Mouse (Mus musculus) embryonic stem cell, embryonic (primary cell): ENCODE results near the gene Actb.

Source experiments
- CTCF ChIA-PET, 4 experiments: fragments of 300-600 bp in 2 of 4; fragments of 350-600 bp in 2 of 4; sonication (Branson Sonifier 250); formaldehyde crosslinking; loops; one replicate each; lab custom pipeline; 2022; ENCODE audit warnings: inconsistent platforms in 2 of 4; lab: Charles Lee
- POLR2A ChIA-PET, 4 experiments: fragments of 300-600 bp in 2 of 4; fragments of 350-600 bp in 2 of 4; sonication (Branson Sonifier 250); formaldehyde crosslinking; loops; one replicate each; lab custom pipeline; 2022; ENCODE audit warnings: antibody characterized with exemption in 4 of 4, inconsistent platforms in 1 of 4; lab: Charles Lee

The Actb gene

DNA sequence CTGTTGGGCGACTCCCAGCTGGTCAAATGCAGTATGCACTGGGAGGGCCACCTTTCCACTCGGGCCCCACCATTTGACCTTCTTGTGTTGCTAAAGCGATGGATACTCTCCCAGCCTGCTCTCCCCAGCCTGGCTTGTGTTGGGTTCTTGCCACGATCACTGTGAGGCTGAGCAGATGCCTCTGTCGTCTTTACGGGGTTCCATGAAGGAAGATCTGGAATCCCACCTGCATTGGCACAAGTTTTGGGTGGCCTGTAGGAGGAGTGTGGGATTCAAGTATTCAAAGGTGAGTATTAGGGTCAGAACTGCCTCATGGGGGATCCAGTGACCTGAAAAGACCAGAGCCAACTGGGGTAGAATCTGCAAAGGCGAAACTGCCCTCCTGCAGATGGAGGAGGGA, 5.9 kb downstream of the Actb start:
- ChIA-PET CTCF (interaction anchor here in 1 of 4 experiments (1.0 kb wide), 1 partner anchor 35 kb away, joined by 5 read pairs; no protein-coding TSS in a partner anchor), POLR2A (interaction anchor here (0.7 to 47.9 kb wide), 22 partner anchors 3 to 684 kb away, joined by 3 to 2066 read pairs (median 5); partner anchors contain the start of genes Actb (in 2 of the 4) and Fbxl18 (in 2 of the 4))

- POLR2A ChIA-PET, result interaction anchor here (0.6 to 47.9 kb wide), 16 partner anchors 3 to 533 kb away, joined by 3 to 2066 read pairs (median 3); partner anchors contain the start of genes Actb (in 2 of the 4) and Fbxl18 (in 2 of the 4)
Measured at GRCm38 (mm10) chr5:142899932-142900533, 6.5 kb downstream of the Actb start.

DNA sequence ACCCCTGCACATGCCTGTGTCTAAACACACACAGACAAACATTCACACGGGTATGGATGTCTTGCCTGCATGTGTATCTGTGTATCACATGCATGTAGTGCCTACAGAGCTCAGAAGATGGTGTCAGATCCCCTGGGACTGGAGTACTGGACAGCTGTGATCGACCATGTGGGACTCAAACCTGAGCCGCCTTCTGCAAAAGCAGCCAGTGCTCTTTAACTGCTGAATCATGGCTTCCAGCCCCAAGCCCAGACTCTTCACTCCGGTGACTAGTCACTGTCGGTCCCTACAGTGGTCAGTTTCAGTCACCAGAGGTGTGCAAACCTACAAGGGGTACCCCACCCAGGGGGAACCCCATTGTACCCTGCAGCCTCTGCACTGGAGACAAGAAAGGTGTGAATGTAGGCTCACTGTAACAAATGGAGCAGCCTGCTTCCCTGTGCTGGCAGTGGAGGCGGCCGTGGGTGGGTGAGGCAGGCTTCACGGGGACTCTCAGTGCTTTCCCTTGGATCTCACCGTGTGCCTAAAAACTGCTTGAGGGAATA, 7.4 kb downstream of the Actb start:
- CTCF ChIA-PET, result no interaction called here
- POLR2A ChIA-PET, result interaction anchor here in 2 of 4 experiments (0.6 to 47.9 kb wide), 7 partner anchors 2 to 721 kb away, joined by 3 to 2066 read pairs (median 1801); partner anchors contain the start of genes Actb (in 2 of the 2) and Fbxl18 (in 2 of the 2)

More at GRCm38 (mm10) chr5:142899932-142900533, 6.5 kb downstream of the Actb start:
- CTCF ChIA-PET, result interaction anchor here in 1 of 4 experiments (0.6 kb wide), 1 partner anchor 23 kb away, joined by 3 read pairs; no protein-coding TSS in a partner anchor

DNA sequence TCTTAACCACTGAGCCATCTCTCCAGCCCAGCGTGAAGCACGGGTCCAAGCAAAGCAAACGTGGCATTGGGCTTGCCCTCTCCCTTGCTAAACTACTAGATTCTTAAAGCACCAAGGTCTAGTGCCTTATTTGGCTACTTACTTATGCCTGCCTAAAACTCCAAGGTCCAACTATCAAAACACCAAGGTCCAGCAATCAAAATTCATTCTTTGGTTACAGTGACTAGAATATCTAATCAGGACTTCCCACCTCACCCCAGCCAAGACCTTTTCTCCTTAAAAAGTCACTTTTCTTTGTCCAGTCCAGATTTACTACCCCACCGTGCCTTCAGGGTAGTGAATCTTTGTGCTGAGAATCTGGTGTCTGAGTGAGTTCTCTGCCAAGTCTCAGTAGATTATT, 8.2 kb downstream of the Actb start:
- POLR2A ChIA-PET, result interaction anchor here in 3 of 4 experiments (1.4 to 47.9 kb wide), 8 partner anchors 1 to 79 kb away, joined by 3 to 2066 read pairs (median 912); partner anchors contain the start of genes Actb (in 3 of the 3) and Fbxl18 (in 2 of the 3)
- CTCF ChIA-PET, result no interaction called here

- POLR2A ChIA-PET, result interaction anchor here (0.6 to 47.9 kb wide), 14 partner anchors 5 to 1144 kb away, joined by 3 to 2066 read pairs (median 5); partner anchors contain the start of genes Actb (in 4 of the 4) and Fbxl18 (in 1 of the 4)
Measured at GRCm38 (mm10) chr5:142897568-142898248, 8.8 kb downstream of the Actb start.

DNA sequence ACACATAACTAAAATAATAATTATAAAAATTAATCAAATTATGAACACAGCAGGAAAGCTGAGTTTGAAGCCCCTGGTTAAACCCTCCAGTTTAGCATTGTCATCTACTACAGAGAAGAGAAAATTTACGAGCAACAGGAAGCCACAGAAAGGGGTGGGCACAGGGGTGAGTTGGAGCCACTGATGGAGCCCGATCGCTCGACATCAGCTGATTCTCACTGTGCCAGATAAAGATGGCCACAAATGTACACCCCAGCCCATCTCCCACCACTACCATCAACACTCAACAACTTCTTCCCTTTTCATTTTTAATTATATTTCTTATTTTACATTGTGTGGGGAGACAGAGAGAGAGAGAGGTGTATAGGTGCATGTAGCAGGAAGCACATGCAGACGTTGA, 9.8 kb downstream of the Actb start:
- ChIA-PET CTCF (interaction anchor here in 2 of 4 experiments (1.2 to 2.4 kb wide), 2 partner anchors 9 kb away, joined by 3 to 18 read pairs; no protein-coding TSS in a partner anchor), POLR2A (interaction anchor here (1.0 to 47.9 kb wide), 11 partner anchors 4 to 93 kb away, joined by 3 to 2066 read pairs (median 23); partner anchors contain the start of genes Actb (in 4 of the 4) and Fbxl18 (in 1 of the 4))

More at GRCm38 (mm10) chr5:142897568-142898248, 8.8 kb downstream of the Actb start:
- CTCF ChIA-PET, result interaction anchor here in 3 of 4 experiments (0.6 to 1.2 kb wide), 4 partner anchors 8 to 251 kb away, joined by 3 to 5 read pairs (median 4); no protein-coding TSS in a partner anchor

DNA sequence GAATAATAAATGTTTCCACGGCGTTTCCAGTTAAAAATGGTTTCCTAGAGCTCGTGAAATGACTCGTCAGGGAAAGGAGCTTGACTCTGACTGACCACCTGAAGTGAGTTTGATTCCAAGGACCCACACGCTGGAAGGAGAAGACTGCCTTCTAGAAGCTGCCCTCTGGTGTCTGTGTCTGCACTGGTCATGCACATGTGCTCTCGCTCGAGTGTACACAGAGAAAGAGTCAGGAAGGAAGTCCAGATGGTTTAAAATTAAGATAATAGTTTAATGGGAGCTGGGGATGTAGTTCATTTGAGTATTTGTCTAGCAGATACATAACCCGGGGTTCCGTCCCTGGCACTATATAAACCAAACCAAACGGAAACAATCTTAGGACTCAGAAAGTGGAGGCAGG, 10.4 kb downstream of the Actb start:
- CTCF ChIA-PET, result interaction anchor here in 1 of 4 experiments (2.4 kb wide), 1 partner anchor 9 kb away, joined by 18 read pairs; no protein-coding TSS in a partner anchor
- POLR2A ChIA-PET, result interaction anchor here (0.7 to 47.9 kb wide), 13 partner anchors 3 to 269 kb away, joined by 3 to 2066 read pairs (median 7); partner anchors contain the start of genes Actb (in 4 of the 4) and Fbxl18 (in 1 of the 4)

- CTCF ChIA-PET, result interaction anchor here (0.5 to 2.4 kb wide), 23 partner anchors 9 to 414 kb away, joined by 3 to 18 read pairs (median 3); partner anchors contain the start of gene Radil (in 1 of the 4)
Measured at GRCm38 (mm10) chr5:142894918-142895613, 11.5 kb downstream of the Actb start, which contains the start of gene Fbxl18. Gene Fbxl18 (minus strand): TSS chr5:142895421.

GRCm38 (mm10) chr5:142891396-142891795, 15.2 kb downstream of the Actb start:
- POLR2A ChIA-PET, result interaction anchor here in 3 of 4 experiments (0.5 to 46.2 kb wide), 4 partner anchors 12 to 28 kb away, joined by 3 to 2066 read pairs (median 902); partner anchors contain the start of genes Actb (in 2 of the 3) and Fbxl18 (in 1 of the 3)
- CTCF ChIA-PET, result interaction anchor here in 3 of 4 experiments (0.7 to 2.7 kb wide), 6 partner anchors 10 to 167 kb away, joined by 3 to 8 read pairs (median 4); no protein-coding TSS in a partner anchor

More at GRCm38 (mm10) chr5:142894918-142895613, 11.5 kb downstream of the Actb start, which contains the start of gene Fbxl18:
- POLR2A ChIA-PET, result interaction anchor here (0.6 to 47.9 kb wide), 45 partner anchors 2 to 455 kb away, joined by 3 to 2066 read pairs (median 4); partner anchors contain the start of genes Actb (in 4 of the 4), Fbxl18 (in 1 of the 4), Fscn1 (in 1 of the 4) and Rnf216 (in 1 of the 4)

DNA sequence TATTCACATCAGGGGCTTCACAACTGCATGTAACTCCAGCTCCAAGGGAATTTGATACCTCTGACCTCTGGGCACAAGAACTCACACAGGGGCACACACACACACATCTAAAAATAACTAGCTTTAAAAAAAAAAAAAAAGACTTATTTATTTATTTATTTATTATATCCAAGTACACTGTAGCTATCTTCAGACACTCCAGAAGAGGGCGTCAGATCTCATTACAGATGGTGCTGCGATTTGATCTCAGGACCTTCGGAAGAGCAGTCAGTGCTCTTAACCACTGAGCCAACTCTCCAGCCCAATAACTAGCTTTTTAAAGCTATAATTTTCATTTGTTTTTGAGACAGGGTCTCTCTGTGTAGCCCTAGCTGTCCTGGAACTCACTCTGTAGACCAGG, 19.0 kb downstream of the Actb start:
- ChIA-PET POLR2A (interaction anchor here (0.6 to 46.2 kb wide), 15 partner anchors 8 to 398 kb away, joined by 3 to 2066 read pairs (median 4); partner anchors contain the start of genes Actb (in 3 of the 4) and Fbxl18 (in 2 of the 4)), CTCF (interaction anchor here (0.6 to 2.9 kb wide), 15 partner anchors 8 to 416 kb away, joined by 3 to 13 read pairs (median 4); partner anchors contain the start of gene Actb (in 1 of the 4))

GRCm38 (mm10) chr5:142886761-142887160, 19.8 kb downstream of the Actb start:
- POLR2A ChIA-PET, result interaction anchor here (0.6 to 46.2 kb wide), 19 partner anchors 8 to 397 kb away, joined by 3 to 2066 read pairs (median 4); partner anchors contain the start of genes Actb (in 3 of the 4), Fbxl18 (in 3 of the 4) and Tnrc18 (in 1 of the 4)
- CTCF ChIA-PET, result interaction anchor here (0.5 to 2.6 kb wide), 16 partner anchors 8 to 531 kb away, joined by 3 to 13 read pairs (median 4); partner anchors contain the start of genes Actb (in 1 of the 4) and Fbxl18 (in 1 of the 4)

- ChIA-PET CTCF (interaction anchor here in 3 of 4 experiments (0.8 to 2.6 kb wide), 10 partner anchors 8 to 49 kb away, joined by 3 to 11 read pairs (median 4); partner anchors contain the start of genes Actb (in 1 of the 3) and Fbxl18 (in 1 of the 3)), POLR2A (interaction anchor here (0.5 to 46.2 kb wide), 15 partner anchors 9 to 77 kb away, joined by 3 to 2066 read pairs (median 5); partner anchors contain the start of genes Actb (in 3 of the 4), Fbxl18 (in 3 of the 4) and Tnrc18 (in 1 of the 4))
Measured at GRCm38 (mm10) chr5:142886181-142886580, 20.4 kb downstream of the Actb start.

DNA sequence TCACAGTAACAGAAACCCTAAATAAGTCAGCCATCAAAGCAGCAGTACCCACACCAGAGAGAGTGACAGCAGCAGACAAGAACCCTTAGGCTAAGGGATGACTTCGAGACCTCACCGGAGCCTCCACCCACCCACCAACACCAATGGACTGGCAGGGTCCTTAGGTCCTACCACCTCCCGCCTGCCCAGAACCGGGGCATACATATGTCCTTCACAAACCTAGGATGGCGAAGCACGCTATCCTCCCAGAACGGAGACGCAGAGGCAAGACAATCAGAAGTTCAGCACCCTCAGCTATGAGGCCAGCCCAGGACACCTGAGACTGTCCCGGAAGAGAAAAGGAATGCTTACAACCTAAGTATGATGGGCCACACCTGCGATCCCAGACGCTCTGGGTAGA, 24.1 kb downstream of the Actb start:
- ChIA-PET CTCF (interaction anchor here in 1 of 4 experiments (7.1 kb wide), 1 partner anchor 51 kb away, joined by 100 read pairs; no protein-coding TSS in a partner anchor), POLR2A (interaction anchor here in 2 of 4 experiments (42.3 to 46.2 kb wide), 2 partner anchors 34 to 37 kb away, joined by 1801 to 2066 read pairs; partner anchors contain the start of genes Actb (in 2 of the 2) and Fbxl18 (in 1 of the 2))

- POLR2A ChIA-PET, result interaction anchor here in 3 of 4 experiments (0.7 to 46.2 kb wide), 8 partner anchors 14 to 187 kb away, joined by 3 to 2066 read pairs (median 8); partner anchors contain the start of genes Actb (in 3 of the 3) and Fbxl18 (in 2 of the 3)
- CTCF ChIA-PET, result interaction anchor here in 2 of 4 experiments (0.7 to 7.1 kb wide), 6 partner anchors 10 to 164 kb away, joined by 3 to 100 read pairs (median 5); no protein-coding TSS in a partner anchor
Measured at GRCm38 (mm10) chr5:142881936-142882335, 24.6 kb downstream of the Actb start.

DNA sequence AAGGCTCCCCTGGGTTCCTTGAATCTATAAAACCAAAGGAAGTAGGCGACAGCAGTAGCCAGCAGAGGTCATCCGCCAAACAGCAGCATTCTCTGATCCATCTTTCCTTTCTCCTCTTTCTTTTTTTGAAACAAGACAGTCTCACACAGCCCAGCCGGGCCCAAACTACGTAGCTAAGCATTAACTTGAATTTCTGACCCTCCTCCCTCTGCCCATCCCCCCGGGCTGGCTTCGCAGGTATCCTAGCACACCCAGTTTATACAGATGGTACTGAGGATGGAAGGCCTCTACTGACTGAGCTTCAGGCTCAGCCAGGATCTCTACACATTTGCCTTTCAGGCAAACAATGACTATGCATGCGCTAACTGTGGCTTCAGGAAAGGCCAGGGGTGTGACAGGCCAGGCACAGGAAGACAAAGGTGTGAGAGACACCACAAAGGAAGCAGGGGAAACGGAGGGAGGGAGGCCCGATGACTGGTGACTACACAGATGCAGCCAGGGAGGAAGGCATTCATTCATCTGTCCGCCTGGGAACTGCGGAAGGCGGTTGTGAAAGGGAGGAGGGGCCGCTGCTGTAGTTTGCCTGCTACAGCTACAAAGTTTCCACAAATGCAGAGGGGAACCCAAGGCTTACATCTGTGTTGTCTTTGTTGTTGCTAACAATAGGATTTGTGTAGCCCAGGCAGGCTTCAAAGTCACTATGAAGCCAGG, 25.6 kb downstream of the Actb start:
- CTCF ChIA-PET, result interaction anchor here (0.6 to 7.1 kb wide), 17 partner anchors 11 to 480 kb away, joined by 3 to 100 read pairs (median 4); partner anchors contain the start of gene Foxk1 (in 1 of the 4)
- POLR2A ChIA-PET, result interaction anchor here (0.6 to 46.2 kb wide), 12 partner anchors 9 to 283 kb away, joined by 3 to 2066 read pairs (median 3); partner anchors contain the start of genes Actb (in 3 of the 4) and Fbxl18 (in 2 of the 4)
